Mouse (Mus musculus) lung, postnatal 0 days (tissue): ENCODE measurements around the gene Olfr1375.

ENCODE experiments used
- CTCF ChIP-seq: IDR thresholded peaks from 2 replicates; pipeline ENCODE4 v1.5.1; 2016; ENCODE audit warnings: antibody characterized with exemption, mild to moderate bottlenecking
- EP300 ChIP-seq: IDR thresholded peaks from 2 replicates; pipeline ENCODE4 v1.6.1; 2016; ENCODE audit warnings: antibody characterized with exemption, mild to moderate bottlenecking, control low read depth

GRCm38 (mm10) chr11:51053230-51053629 lies 5.3 kb downstream of the Olfr1375 start:
- TF ChIP-seq CTCF = peak; percentile 57
- TF ChIP-seq EP300 = no peak
